Mouse (Mus musculus) intestine, embryonic 16.5 days (tissue): Measurements from ENCODE around the gene H2-Q6. TPM values are rescaled to one million over a fixed set of nuclear protein-coding genes. Genes with fewer than 3 reads are reported as not detected.

Experiments used
- polyA plus RNA-seq: library from polyadenylated mRNA; unstranded; fragments of >200 nt; fragmentation: Nextera tagmentation; extraction: Ambion mirVana; gene quantifications from 2 replicates; pipeline ENCODE4 v1.2.1, GENCODE M21; 2015

Gene H2-Q6
- polyA plus RNA-seq, 1 experiment from 2014 or later, result 2.2 TPM

Other genes with a start within 250 kb of the H2-Q6 start
- gene Aif1, start 248.8 kb upstream of the H2-Q6 start, polyA plus RNA-seq, result 17.4 and 19.4 TPM in 2 replicates
- gene Lst1, start 236.4 kb upstream of the H2-Q6 start, polyA plus RNA-seq, result 16.9 and 17.1 TPM in 2 replicates
- gene Ltb, start 230.4 kb upstream of the H2-Q6 start, polyA plus RNA-seq, result 4.4 and 4.7 TPM in 2 replicates
- 0.18 and 0.23 TPM in 2 replicates for gene Tnf, start 222.8 kb upstream of the H2-Q6 start, polyA plus RNA-seq
- 0.99 and 1.2 TPM in 2 replicates for gene Lta, start 219.5 kb upstream of the H2-Q6 start, polyA plus RNA-seq
- 0.29 and 0.46 TPM in 2 replicates for gene Gm16181, start 204.0 kb upstream of the H2-Q6 start, polyA plus RNA-seq
- 4.7 and 4.8 TPM in 2 replicates for gene Atp6v1g2, start 191.2 kb upstream of the H2-Q6 start, polyA plus RNA-seq
- gene Nfkbil1, start 189.1 kb upstream of the H2-Q6 start, polyA plus RNA-seq, result 8.9 and 9.2 TPM in 2 replicates
- 325 and 376 TPM in 2 replicates for gene Ddx39b, start 183.1 kb upstream of the H2-Q6 start, polyA plus RNA-seq
- 238 and 255 TPM in 2 replicates for gene H2-D1, start 162.1 kb upstream of the H2-Q6 start, polyA plus RNA-seq
- gene H2-Q1, start 104.4 kb upstream of the H2-Q6 start, polyA plus RNA-seq, result 8.8 and 12.8 TPM in 2 replicates
- gene H2-Q2, start 82.6 kb upstream of the H2-Q6 start, polyA plus RNA-seq, result 136 and 184 TPM in 2 replicates
- 4.8 and 5.1 TPM in 2 replicates for gene H2-Q4, start 45.2 kb upstream of the H2-Q6 start, polyA plus RNA-seq
- gene H2-Q7, start 14.3 kb downstream of the H2-Q6 start, polyA plus RNA-seq, result 5.9 and 7.3 TPM in 2 replicates
- 80.2 and 93.1 TPM in 2 replicates for gene H2-Q10, start 45.2 kb downstream of the H2-Q6 start, polyA plus RNA-seq
- gene Pou5f1, start 81.2 kb downstream of the H2-Q6 start, polyA plus RNA-seq, result not detected in 2 replicates
- 57.7 and 68.3 TPM in 2 replicates for gene Tcf19, start 92.0 kb downstream of the H2-Q6 start, polyA plus RNA-seq
- 12.5 and 15.7 TPM in 2 replicates for gene Cchcr1, start 92.2 kb downstream of the H2-Q6 start, polyA plus RNA-seq
- gene Psors1c2, start 108.4 kb downstream of the H2-Q6 start, polyA plus RNA-seq, result 0.66 and 0.81 TPM in 2 replicates
- gene Cdsn, start 127.3 kb downstream of the H2-Q6 start, polyA plus RNA-seq, result 0.10 TPM in 2 replicates
- not detected in 2 replicates for gene 2300002M23Rik, start 142.6 kb downstream of the H2-Q6 start, polyA plus RNA-seq
- 1.2 and 3.3 TPM in 2 replicates for gene Sfta2, start 176.7 kb downstream of the H2-Q6 start, polyA plus RNA-seq
- not detected in 2 replicates for gene Gm9573, start 201.8 kb downstream of the H2-Q6 start, polyA plus RNA-seq
- 0.20 and 0.21 TPM in 2 replicates for gene Mucl3, start 218.8 kb downstream of the H2-Q6 start, polyA plus RNA-seq
- gene Vars2, start 242.7 kb downstream of the H2-Q6 start, polyA plus RNA-seq, result 19.3 and 22.8 TPM in 2 replicates
- 41.9 and 45.1 TPM in 2 replicates for gene Gtf2h4, start 248.9 kb downstream of the H2-Q6 start, polyA plus RNA-seq